Mouse (Mus musculus) G1E-ER4 (cell line): ENCODE measurements around the gene Ptcra. TPM values are rescaled to one million over a fixed set of nuclear protein-coding genes. Genes with fewer than 3 reads are reported as not detected.

Experiments used
- GATA1 ChIP-seq: IDR thresholded peaks from one replicate; pipeline ENCODE4 v1.8.0; 2012; ENCODE audit warnings: low read length, inconsistent platforms
- polyA plus RNA-seq: library from polyadenylated mRNA; stranded (reverse); fragments of >175 nt; gene quantifications from 2 replicates; pipeline ENCODE4 v1.2.3, GENCODE M21; 2012

Gene Ptcra
- polyA plus RNA-seq, 1 experiment: not detected

- TF ChIP-seq GATA1: no peak
These were observed 20.5 kb downstream of the Ptcra start for GRCm38 (mm10) chr17:46742986-46743385.

DNA sequence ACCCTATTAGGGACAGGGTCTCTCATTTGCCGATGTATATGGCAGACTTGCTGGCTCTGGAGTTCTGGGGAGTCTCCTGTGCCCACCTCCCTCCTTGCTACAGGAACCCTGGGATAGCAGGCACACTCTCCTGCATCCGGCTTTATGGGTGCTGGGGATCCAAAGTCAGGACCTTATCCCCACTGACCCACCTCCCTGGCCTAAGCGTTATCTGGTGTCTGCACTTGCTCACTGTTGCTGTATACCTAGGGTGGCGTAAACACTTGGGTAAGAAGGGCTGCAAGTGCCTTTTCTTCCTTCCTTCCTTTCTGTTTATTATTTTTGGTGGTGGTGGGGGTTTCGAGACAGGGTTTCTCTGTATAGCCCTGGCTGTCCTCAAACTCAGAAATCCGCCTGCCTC is 22.2 kb downstream of the Ptcra start:
- TF ChIP-seq GATA1: no peak

GRCm38 (mm10) chr17:46736160-46736559 is 27.4 kb downstream of the Ptcra start:
- no peak for TF ChIP-seq GATA1

GRCm38 (mm10) chr17:46735287-46735686 is 28.2 kb downstream of the Ptcra start:
- TF ChIP-seq GATA1: no peak

DNA sequence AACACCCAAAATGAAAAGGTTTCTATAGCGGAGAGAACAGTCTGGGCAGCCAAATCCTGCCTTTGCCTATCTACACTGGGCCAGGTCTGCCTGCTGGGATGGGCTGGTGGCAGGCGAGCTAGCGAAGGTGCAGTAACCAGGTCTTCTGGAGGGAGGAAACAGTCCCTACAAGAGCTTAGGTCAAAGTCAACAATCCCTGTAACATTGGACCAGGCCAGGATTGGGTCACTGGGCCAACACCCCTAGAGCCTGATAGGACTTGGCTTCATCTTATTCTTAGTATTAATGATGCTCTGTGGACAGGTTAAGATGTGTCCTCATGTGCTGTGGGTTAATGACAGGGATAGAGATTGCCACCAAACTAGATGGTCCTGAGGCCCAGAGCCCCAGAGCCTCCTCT is 29.5 kb downstream of the Ptcra start:
- TF ChIP-seq GATA1: no peak

GRCm38 (mm10) chr17:46728904-46729318 is 34.6 kb downstream of the Ptcra start, which contains the start of gene Gnmt:
Gnmt (minus strand) TSS chr17:46729168.
- TF ChIP-seq GATA1: no peak

- TF ChIP-seq GATA1: no peak
These were observed 35.0 kb downstream of the Ptcra start for GRCm38 (mm10) chr17:46728496-46728895.

DNA sequence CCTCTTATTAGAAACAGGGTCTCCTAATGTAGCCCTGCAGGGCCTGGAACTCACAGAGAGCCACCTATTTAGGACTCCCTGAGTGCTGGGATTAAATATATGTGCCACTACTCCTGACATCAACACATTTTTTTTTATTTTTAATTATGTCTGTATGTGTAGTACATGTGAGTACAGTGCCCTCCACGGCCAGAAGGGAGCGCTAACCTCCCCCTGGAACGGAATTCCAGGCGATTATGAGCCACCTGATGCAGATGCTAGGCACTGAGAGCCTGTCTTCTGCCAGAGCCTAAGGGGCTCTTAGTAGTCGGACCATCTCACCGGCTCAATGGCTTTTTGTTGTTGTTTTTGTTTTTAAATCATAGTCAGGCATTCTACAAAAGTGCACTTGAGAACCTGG is 35.5 kb downstream of the Ptcra start:
- TF ChIP-seq GATA1: no peak

- TF ChIP-seq GATA1: no peak
These were observed 36.2 kb downstream of the Ptcra start for GRCm38 (mm10) chr17:46727271-46727670.

- no peak for TF ChIP-seq GATA1
These were observed 37.5 kb downstream of the Ptcra start for GRCm38 (mm10) chr17:46725731-46726645.

DNA sequence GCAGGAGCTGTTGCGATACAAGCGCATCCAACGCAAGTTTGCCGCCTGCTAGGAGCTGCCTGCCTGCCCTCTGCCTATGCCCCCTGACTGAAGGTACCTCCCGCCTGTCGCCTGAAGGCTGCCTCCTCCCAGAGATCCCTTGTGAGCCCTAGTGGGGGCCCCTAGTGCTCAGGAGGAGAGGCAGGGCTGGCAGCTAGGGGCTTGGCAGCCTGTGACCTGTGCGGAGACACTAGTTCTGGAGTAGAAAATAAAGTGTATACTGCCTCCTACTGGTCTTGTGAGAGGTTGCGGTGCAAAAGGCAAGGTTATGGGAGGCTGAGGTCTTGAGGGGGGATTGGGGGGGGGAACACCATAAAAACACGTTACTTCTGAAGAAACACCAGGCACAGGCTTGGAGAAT is 38.2 kb downstream of the Ptcra start:
- TF ChIP-seq GATA1: no peak

- TF ChIP-seq GATA1: no peak
These were observed 38.9 kb downstream of the Ptcra start for GRCm38 (mm10) chr17:46724477-46725084.

DNA sequence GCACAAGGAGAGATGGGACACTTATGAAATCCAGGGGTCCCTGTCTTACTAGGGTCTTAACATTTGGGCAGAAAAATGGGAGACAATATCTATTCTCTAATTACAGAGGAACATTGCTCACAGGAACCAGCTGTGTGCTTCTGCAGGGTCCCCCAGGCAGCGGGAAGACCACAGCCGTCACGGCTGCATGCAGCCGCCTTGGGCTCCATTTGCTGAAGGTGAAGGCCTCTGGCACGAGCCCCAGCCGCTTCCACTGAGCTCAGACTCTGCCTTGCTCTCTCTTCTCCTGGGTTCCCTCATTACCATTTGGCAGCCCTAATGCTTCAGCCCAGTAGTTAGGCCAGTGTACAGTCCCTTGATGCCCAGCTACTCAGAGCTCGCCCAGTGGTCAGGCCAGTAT is 42.4 kb downstream of the Ptcra start:
- no peak for TF ChIP-seq GATA1

- no peak for TF ChIP-seq GATA1
These were observed 48.6 kb downstream of the Ptcra start for GRCm38 (mm10) chr17:46714756-46715481.

GRCm38 (mm10) chr17:46713849-46714248 is 49.7 kb downstream of the Ptcra start:
- no peak for TF ChIP-seq GATA1

DNA sequence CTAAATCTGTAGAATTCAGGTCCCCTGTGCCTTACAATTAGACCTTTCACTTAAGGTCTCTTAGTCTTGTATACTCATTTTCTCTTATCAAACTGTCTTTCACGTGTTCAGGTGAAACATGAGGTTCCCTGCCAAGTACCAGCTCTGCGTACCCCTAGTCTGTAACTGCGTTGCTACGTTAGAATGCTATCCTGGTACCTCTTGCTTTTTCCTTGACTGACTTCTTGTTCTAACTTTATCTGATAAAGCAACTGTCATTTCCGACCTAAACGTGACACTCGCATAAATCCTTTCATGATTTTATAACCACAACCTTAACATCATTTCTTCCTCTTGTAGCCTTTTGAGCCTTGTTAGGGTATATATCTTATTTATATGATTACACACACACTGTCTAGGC is 51.1 kb downstream of the Ptcra start:
- TF ChIP-seq GATA1: no peak
